Mouse (Mus musculus) lung, postnatal 25 days (tissue): ENCODE results near the gene Ascc3.

Experiments used
- DNase-seq: peaks from one replicate; pipeline ENCODE4 v3.0.0; 2022; ENCODE audit warnings: low spot score

The Ascc3 gene

GRCm38 (mm10) chr10:50763457-50764310, 171.2 kb downstream of the Ascc3 start:
- no peak for DNase-seq

GRCm38 (mm10) chr10:50772811-50773210, 180.3 kb downstream of the Ascc3 start:
- DNase-seq: no peak

DNA sequence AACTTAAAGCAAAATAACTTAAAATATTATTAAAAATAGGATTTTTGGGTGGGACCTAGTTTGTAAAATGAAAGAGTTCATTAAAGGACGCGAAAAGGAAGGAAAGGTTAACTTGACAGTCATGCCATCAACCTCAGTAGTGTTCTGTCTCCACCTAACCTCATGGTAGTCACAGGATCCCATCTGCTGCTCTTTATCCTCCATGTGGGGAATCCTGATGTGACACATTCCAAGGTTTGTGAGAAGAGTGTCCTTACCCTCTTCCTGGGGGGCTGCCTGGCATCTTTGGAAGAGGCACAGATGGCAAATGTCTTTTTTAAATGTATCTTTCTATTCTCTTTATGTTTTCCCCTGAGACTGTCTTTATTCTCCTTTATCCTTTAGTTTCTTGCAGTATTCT, 181.4 kb downstream of the Ascc3 start:
- no peak for DNase-seq

GRCm38 (mm10) chr10:50792840-50793239, 200.4 kb downstream of the Ascc3 start:
- no peak for DNase-seq

GRCm38 (mm10) chr10:50801594-50801993, 209.1 kb downstream of the Ascc3 start:
- no peak for DNase-seq

- no peak for DNase-seq
These were observed 209.9 kb downstream of the Ascc3 start for GRCm38 (mm10) chr10:50802380-50802779.

DNA sequence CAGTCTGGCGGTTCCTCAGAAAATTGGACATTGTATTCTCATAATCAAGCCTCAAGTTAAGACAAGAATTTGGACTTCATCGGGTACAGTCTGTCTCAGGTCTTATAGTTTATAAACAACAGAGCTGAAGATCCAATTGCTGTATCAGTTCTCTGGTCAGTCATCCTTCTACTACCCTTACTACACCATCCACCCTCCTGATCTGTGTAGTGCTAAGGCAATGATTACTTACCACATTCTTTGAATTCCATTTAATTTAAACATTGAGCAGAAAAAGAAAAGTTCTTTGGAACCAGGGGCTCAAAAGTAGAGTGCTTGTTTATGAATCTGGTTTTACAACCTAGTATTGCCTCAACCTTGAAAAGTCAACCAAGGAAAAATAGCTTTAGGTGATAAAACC, 213.7 kb downstream of the Ascc3 start:
- DNase-seq: no peak

- DNase-seq: no peak
These were observed 229.9 kb downstream of the Ascc3 start for GRCm38 (mm10) chr10:50822363-50822762.

DNA sequence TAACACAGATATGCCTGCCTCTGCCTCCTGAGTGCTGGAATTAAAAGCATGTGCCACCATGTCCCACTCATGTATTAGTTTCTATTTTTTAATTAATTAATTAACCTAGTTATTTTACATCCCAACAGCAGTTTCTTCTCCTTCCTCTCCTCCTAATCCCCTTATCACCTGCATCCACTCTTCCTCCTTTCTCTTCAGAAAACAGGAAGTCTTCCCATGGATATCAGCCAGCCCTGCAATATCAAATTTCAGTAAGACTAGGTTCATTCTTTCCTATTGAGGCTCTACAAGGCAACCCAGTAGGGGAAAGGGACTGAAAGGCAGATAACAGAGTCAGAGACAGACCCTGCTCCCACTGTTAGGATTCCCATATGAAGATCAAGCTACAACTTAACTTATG, 234.4 kb downstream of the Ascc3 start:
- no peak for DNase-seq

DNA sequence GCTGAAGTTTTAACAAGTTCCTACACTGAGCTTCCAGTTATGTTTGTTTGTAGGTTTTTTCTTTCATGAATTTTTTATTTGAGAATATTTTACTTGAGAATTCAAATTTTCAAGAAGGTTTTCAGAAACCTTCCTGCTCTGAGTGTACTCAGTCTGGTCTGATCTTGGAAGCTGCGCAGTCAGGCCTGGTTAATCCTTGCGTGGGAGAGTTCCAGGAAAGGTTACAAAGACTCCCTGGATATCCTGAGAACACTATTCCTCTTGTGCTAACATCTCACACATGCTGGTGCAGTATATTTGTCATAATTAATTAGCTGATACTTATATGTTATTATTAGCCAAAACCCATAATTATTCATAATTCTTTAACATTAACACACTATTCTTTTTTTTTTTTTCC, 242.1 kb downstream of the Ascc3 start:
- no peak for DNase-seq

DNA sequence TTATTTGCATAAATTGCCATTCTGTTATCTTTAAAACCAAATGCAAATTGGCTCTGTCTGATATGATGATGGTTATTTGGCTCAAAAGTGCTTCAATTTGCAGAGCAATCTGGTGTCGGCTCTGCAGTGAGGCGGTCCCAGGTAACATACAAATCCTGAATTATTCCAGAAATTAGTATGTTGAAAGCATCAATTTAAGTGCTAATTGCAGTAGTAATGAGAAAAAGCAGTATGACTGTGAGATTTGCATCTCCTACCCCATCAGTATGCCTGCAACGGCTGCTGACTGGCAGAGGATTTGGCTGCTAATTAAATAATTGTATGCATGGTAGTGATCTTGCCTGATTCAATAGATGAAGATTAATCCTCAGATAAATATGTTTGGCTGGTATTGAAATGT, 250.9 kb downstream of the Ascc3 start:
- DNase-seq: no peak

DNA sequence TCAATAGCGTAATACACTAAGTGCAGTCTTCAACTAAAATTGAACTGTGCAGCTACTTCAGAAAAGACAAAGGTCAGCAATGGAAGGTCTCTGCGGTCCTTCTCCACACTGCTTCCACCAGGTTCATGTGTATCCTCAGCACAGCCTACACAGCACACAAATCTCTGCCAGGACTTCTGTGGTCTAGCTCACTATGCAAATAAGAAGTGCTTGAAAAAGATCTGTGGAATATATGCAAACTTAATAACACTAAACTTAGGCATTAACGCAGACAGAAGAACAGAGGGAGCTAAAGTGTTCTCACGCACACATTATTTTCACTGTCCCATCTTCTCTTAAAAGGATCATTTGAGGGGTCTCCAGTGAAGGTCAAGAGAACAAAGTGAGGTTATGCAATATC, 275.7 kb downstream of the Ascc3 start:
- no peak for DNase-seq

GRCm38 (mm10) chr10:50876952-50877351, 284.5 kb downstream of the Ascc3 start:
- no peak for DNase-seq

DNA sequence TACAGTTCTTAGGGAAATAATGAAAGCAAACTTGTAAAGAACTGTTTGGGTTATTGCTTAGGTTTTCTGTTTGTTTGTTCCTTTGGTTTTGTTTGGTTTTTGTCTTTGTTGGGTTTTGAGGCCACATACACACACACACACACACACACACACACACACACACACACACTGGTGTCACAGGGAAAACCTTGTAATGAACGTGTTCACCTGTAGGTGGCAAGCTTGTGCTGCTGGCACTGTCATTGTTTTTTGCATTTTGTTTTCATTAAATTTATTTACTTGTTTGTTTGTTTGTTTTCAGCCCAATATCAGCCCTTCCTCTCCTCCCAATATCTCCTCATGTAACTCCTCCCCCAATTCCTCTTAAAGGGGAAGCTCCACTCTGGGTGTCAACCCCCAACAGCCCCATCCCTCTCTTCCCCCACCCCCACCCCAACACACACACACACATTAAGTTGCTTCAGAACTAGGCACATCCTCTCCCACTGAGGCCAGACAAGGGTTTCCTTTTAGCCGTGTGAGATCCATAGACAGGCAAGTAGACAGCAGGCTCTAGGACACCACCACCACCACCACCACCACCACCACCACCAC, 289.1 kb downstream of the Ascc3 start:
- no peak for DNase-seq

DNA sequence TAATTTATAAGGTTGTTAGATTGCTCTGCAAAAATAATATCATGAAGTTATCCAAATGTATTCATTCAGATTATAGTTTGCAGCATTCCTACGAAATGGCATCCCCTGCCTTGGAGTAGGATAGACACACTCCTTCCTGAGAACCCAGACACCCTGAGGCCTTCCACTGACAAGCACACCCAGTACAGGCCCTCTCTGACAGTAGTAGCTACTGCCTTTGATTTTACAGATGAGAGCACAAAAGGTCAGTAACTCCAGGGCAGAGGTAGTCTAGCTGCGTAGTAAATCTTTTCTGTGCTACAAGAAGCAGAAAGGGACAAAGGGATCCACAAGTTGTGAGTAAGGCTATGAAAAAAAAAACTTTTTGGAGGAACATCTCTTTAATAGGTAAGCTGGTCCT, 289.9 kb downstream of the Ascc3 start:
- no peak for DNase-seq

- no peak for DNase-seq
These were observed 293.8 kb downstream of the Ascc3 start for GRCm38 (mm10) chr10:50886305-50886704.

- DNase-seq: no peak
These were observed 298.2 kb downstream of the Ascc3 start for GRCm38 (mm10) chr10:50890621-50891020.

DNA sequence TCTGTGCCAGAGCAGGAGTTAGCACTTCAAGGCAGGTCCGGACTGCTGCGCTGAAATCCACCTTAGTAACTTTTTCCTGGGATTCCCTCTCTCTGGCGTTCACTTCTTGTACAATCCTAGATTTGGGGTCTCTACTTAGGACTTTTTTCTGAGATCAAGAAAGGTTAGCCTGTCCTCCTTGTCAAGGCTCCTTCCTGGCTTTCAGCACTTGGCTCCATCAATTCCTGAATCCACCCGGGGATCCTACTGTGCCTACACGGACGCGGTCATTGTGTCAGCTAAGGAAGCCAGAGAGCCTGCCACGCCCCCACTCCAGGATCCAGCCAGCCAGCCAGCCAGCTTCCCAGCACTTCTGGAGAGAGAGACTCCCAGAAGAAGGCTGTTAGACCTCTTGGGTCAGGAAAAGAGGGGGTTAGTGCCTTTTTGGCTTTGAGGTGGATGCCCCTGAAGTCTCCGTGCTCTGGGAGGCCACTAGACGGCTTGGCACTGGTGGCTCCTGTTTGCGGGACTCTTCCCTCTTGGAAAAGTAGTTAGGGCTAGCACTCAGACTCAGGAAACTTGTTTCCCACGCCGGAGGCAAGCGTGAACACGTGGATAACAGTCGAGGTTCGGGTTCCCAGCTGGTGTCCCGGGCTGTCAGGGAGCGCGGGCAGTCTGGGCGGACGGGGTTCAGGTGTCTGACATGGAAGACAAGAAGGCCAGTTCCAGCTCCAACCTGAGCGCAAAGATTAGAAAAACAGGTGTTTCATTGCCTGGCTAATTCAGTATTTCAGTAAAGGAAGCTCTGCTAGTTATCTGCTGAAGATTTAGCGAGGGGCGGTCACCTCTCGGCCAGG, 299.6 kb downstream of the Ascc3 start:
- no peak for DNase-seq

GRCm38 (mm10) chr10:50892751-50893320, 300.4 kb downstream of the Ascc3 start:
- DNase-seq: no peak

GRCm38 (mm10) chr10:50893546-50893945, 301.1 kb downstream of the Ascc3 start:
- no peak for DNase-seq

DNA sequence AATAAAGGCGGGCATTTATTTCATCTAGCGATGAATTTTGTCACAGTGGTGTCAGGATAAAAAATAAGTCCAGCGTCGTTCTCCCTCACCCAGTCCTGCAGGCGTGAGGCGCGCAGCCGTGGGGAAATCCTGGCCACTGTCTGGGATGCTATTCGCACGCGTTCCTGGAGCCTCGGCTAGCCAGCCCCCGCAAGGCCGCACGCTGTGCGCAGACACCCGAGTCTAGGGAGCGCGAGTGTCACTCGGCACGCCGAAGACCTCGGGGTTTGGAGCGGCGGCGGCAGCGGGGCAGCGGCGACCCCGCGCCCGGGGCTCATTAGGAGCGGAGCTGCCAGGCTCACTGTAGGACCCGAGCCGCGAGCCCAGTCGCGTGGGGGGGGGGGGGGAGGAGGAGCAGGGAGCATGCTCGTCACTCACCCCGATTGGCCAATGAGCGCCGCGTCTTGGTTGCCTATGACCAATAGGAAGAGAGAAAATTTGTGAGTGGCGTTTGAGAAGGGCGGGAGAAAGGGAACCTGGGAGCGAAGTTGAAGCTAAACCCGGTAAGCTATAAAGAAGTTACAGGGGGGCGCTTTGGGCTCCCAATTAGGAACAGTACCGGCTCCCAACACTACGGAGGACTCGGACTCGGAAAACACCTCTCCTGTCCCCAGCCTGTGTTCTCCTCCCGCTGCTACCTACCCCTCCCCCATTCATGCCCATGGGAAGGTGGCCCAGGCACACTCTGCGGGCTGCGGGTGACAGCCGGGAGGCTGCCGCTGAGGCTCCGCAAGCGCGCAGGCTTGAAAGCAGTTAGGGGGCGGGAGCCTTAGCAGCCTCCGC, 301.9 kb downstream of the Ascc3 start, which contains the start of gene Sim1:
Gene Sim1, plus strand, starts transcription at position 585 of the 822 bp plus-strand sequence.
- peak; percentile 34 for DNase-seq
